Mouse (Mus musculus) inflammation-experienced regulatory T-cells, adult 16 weeks (primary cell): Measurements from ENCODE around the gene Frem2. TPM values are rescaled to one million over a fixed set of nuclear protein-coding genes. Genes with fewer than 3 reads are reported as not detected.

Experiments used
- polyA plus RNA-seq: library from polyadenylated mRNA; unstranded; fragments of 100-300 nt; shearing (Covaris generic); gene quantifications from one replicate; pipeline ENCODE4 v1.2.1, GENCODE M21; 2017

Gene Frem2
- not detected for polyA plus RNA-seq

GRCm38 (mm10) chr3:53656878-53657561 lies at the start of gene Frem2:
Gene Frem2 (minus strand): TSS chr3:53657355.

GRCm38 (mm10) chr3:53488353-53488752 lies 168.8 kb downstream of the Frem2 start, which contains the start of gene Stoml3:
Gene Stoml3 (plus strand): TSS chr3:53488653.

Other genes with a start within 250 kb of the Frem2 start
- gene Nhlrc3, start 194.0 kb downstream of the Frem2 start, polyA plus RNA-seq, result 22.8 TPM
- 14.0 TPM for gene Proser1, start 193.7 kb downstream of the Frem2 start, polyA plus RNA-seq
- gene Stoml3, start 168.7 kb downstream of the Frem2 start, polyA plus RNA-seq, result not detected
- not detected for gene Gm10985, start 187.7 kb upstream of the Frem2 start, polyA plus RNA-seq
- gene Ufm1, start 206.5 kb upstream of the Frem2 start, polyA plus RNA-seq, result 70.6 TPM